Mouse (Mus musculus) natural killer cell, adult 2 months (primary cell): ENCODE data around the gene Gm20388.

Experiments
- DNase-seq, 2 experiments: peaks; one replicate each; pipeline ENCODE4 v3.0.0; 2022; ENCODE audit warnings: low spot score in 2 of 2

Gm20388 gene

GRCm38 (mm10) chr8:120505619-120506310 lies 595.1 kb downstream of the Gm20388 start:
- no peak for DNase-seq

DNA sequence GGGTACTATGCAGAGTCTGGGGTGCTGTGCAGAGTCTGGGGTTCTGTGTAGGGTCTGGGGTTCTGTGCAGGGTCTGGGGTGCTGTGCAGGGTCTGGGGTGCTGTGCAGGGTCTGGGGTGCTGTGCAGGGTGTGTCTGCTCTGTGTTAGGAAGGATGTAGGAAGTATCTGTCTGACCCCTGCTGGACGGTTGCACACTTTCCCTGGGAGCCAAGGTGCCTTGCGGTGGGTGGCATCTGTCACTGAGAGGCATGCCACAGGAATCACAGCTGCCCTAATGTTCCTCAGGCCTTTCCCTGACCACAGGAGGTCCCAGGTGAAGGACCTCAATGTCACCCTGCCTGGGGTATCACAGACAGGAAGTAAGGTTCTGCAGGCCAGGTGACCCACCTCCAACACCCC lies 595.9 kb downstream of the Gm20388 start:
- no peak for DNase-seq

- DNase-seq: no peak
These were observed 596.6 kb downstream of the Gm20388 start for GRCm38 (mm10) chr8:120507290-120507689.

DNA sequence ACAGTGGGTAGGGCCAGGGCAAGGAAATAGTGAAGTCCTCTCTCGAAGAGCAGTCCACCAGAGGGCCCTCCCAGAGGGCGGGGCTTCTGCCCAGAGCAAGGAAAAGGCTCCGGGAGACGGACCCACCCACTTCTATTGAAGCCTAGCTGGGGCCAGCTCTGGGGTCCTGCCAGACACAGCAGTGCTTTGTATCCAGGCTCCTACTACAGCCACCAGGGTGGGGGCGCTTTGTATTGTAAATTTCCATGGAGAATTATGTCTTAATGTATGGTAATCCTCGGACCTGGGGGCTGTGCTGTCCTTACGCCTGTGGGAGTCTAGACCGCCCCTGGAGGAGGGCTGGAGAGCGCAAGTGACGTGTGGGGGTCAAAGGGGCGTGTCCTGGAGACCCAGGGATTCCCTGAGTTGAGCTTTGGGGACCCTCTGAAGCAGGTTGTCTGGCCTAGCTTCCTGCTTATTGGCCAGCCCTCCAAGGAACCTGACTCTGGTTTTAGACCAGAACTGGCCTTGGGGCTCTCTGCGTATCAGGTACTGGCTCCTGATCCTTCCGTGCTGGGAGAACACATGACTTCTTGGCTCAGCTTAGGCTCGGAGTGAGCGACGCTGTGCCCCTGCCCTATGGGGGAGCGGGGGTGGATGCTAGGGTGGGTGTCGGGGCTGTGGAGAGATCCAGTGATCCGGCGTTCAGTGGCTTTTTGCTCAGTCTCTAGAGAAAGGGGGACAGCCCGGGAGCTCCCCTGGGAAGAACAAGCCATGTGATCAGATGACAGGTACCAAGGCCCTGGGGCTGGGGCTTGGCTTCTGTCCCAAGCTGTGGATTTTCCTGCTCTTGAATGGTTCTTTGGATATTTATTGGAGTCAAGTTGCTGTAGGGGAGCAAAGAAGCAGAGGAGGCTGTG lies 598.7 kb downstream of the Gm20388 start:
- no peak for DNase-seq

DNA sequence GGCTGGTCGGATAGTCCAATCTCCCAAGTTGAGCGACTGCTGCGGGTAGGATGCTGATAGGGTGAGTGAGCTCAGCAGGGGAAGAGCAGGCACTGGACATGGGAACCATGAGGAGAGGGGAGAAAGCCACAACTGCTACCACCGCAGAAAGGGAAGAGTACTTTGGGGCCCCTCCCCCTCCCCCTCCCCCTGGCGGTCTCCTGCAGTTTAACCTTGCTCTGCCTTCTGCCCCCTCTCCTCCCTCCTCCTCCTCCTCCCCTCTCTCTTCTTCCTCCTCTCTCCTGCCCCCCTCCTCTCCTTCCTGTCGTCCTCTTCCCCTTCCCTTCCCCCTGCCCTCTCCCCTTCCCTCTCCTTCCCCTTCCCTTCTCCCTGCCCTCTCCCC lies 599.4 kb downstream of the Gm20388 start:
- DNase-seq: no peak

DNA sequence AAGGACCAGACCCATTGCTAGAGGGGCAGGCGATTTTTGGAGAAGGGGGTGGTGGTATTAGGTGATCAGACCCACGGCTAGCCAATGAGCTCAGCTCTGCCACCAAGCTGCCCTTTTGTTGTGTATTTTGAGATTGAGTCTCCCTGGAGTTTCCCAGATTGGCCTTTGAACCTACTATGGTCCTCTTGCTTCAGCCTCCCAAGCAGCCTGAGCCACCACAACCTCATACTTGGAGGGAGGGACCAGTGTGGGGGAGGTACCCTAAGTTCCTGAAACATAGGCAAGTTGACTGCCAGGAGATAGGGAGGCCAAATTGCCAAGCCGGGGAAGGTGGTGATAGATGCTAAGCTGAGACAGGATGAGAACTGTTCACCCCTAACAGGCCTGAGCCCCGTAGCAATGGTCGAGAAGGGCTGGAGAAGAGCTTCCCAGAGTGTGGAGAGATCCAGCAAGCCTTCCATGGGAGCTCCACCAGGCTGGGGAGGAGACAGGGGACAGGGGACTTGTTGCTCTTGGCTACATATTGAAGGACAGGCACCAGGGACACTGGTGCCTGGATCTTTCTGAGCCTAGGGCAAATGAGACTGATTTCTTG lies 600.3 kb downstream of the Gm20388 start:
- no peak for DNase-seq

DNA sequence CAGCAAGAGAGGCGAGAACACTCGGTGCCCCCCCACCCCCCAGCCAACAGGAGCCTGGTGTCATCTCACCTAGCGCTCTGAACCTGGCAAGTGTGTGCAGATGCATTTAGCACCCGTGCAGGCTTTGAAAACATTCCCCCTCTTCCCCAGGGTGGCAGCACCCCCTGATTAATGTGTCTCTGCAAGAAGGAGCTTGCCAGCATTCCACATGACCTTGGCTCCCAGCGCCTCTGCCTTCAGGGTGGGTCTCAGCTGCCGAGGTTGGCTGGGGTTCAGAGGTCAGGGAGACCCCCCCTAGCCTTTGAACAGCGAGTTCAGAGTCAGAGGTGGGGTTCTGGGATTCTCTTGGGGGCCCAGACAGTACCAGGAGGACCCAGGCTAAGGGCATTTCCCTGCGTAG lies 601.1 kb downstream of the Gm20388 start:
- DNase-seq: no peak

DNA sequence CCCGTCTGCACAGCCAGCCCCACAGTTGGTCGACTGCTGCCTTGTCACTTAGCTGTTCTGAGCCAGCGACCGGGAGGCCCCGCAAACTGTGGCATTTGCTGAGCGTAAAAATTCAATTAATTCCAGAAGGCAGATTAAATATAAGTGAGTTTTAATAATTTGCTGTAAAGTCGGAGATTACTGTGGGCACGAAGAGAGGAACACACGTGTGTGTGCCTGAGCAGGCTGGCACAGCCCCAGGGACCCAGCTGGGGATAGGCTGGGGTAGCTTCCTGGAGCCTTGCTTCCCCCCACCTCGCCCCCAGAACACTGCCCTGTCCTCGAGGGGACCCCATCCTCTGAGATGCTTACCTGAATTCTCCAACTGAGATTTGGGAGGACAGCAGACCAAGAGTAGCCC lies 601.7 kb downstream of the Gm20388 start:
- no peak for DNase-seq

DNA sequence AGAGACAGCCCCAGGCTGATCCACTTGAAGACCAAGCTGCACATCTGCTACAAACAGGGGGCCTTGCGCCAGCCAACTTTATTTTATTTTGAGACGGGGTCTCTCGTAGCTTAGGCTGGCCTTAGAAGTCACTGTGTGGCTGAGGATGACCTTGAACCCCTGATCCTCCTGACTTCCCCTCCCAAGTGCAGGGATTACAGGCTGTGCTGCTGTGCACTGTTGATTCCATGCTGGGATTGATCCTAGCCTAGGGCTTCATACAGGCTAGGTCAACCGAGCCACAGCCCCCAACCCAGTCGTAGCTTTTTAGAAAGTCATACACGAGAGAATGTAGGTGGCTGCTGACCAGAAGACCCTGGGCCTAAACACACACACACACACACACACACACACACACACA lies 602.5 kb downstream of the Gm20388 start:
- DNase-seq: no peak

GRCm38 (mm10) chr8:120513638-120514461 lies 603.2 kb downstream of the Gm20388 start:
- no peak for DNase-seq

DNA sequence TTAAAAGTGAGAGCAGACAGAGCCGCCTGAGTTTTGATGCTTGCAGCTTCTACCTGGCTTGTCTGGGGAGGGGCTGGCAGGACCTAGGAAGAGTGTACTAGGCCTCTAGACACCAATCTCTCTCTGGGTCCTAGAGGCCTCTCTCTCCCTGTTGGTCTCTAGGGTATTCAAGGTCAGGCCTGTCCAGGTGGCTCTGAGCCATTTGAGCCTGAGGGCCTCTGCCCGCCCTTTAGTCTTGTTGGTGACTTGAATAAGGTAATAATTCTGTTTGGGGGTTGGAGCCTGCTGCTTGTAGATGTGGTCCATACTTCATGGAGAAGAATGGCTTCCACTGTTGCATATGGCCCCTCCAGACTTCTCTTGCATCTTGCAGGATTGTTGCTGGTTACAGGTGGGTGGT lies 604.6 kb downstream of the Gm20388 start:
- no peak for DNase-seq

DNA sequence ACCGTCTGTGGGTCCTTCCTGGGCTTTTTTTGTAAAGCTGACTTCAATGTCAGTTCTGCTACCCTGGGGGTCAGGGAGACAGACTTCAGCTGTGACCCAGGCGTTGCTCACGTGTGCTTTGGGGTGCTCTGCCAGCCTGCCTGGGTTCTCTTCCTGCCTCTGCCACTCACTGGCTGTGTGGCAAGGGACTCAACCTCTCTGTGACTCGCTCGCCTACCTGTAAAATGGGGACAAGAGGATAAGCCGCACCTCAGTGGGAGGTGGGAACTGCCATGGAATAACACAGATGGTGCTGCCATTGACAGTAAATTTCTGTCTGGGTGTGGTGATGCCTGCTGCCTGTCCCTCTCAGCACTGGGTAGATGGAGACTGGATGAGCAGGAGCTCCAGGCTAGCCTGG lies 605.0 kb downstream of the Gm20388 start:
- DNase-seq: no peak

- DNase-seq: no peak
These were observed 605.6 kb downstream of the Gm20388 start for GRCm38 (mm10) chr8:120516182-120516755.

GRCm38 (mm10) chr8:120517666-120518410 lies 607.2 kb downstream of the Gm20388 start:
- no peak for DNase-seq

- no peak for DNase-seq
These were observed 608.3 kb downstream of the Gm20388 start for GRCm38 (mm10) chr8:120518736-120519534.

- no peak for DNase-seq
These were observed 609.6 kb downstream of the Gm20388 start for GRCm38 (mm10) chr8:120520287-120520686.

- no peak for DNase-seq
These were observed 610.3 kb downstream of the Gm20388 start for GRCm38 (mm10) chr8:120520707-120521590.

- DNase-seq: no peak
These were observed 610.9 kb downstream of the Gm20388 start for GRCm38 (mm10) chr8:120521591-120521965.

DNA sequence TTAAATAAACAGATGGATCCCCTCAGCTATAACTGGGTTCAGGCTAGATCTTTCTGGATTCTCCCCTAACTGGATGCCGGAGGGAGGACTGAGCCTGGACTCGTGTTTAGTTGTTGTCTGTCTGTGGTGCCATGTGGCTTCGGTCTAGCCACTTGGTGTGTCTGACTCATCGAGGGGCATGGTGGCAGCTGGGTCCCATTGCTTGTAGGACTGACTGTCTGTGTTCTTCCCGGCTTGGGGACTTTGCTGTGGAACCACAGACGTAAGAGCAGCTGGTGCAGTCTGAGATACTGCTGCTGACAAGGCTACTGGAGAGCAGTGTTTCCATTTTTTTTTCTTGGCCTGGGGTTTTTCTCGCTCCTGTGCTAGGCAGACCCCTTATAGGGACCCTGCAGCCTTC lies 613.0 kb downstream of the Gm20388 start:
- DNase-seq: no peak
